Mouse (Mus musculus) liver, postnatal 0 days (tissue): ENCODE measurements at regions not wholly inside any gene's neighbourhood (a gene's known extent, or its start where the extent isn't known, plus 50 kb on each side); places are given as distances from the start of the nearest gene placed in this dataset.

Source experiments
- ATAC-seq: fragments of 200-750 bp; cut with Nextera tagmentation; 2 replicates; pipeline ENCODE4 v1.8.0; 2017; ENCODE audit warnings: mild to moderate bottlenecking, moderate library complexity
- DNase-seq: peaks from one replicate; pipeline ENCODE4 v3.0.0-alpha.2; 2016
- H3K27ac ChIP-seq: fragments of 300-500 bp; sonication (generic); 2 replicates; pipeline ENCODE4 v1.5.1; 2014; ENCODE audit warnings: antibody characterized with exemption, moderate library complexity, mild to moderate bottlenecking, low read depth
- H3K27me3 ChIP-seq: fragments of 300-500 bp; sonication (generic); 2 replicates; pipeline ENCODE4 v1.6.1; 2014; ENCODE audit warnings: low read length, control low read depth, mixed read lengths; ENCODE audit not compliant: insufficient read depth
- H3K36me3 ChIP-seq: fragments of 300-500 bp; sonication (generic); replicated peaks from 2 replicates; pipeline ENCODE4 v1.6.1; 2014; ENCODE audit warnings: mild to moderate bottlenecking, control low read depth, low read length, moderate library complexity, mixed read lengths; ENCODE audit not compliant: insufficient read depth
- H3K4me1 ChIP-seq: fragments of 300-500 bp; sonication (generic); 2 replicates; pipeline ENCODE4 v1.6.1; 2014; ENCODE audit warnings: antibody characterized with exemption, mild to moderate bottlenecking, control low read depth; ENCODE audit not compliant: insufficient read depth
- H3K4me2 ChIP-seq: fragments of 300-500 bp; sonication (generic); 2 replicates; pipeline ENCODE4 v1.6.1; 2014; ENCODE audit warnings: low read depth, mild to moderate bottlenecking, low read length, moderate library complexity, mixed read lengths
- H3K4me3 ChIP-seq: fragments of 300-500 bp; sonication (generic); 2 replicates; pipeline ENCODE4 v1.5.1; 2014; ENCODE audit warnings: low read depth, low read length
- H3K9ac ChIP-seq: fragments of 300-500 bp; sonication (generic); replicated peaks from 2 replicates; pipeline ENCODE4 v1.6.1; 2014; ENCODE audit warnings: mild to moderate bottlenecking, moderate library complexity
- H3K9me3 ChIP-seq: fragments of 300-500 bp; sonication (generic); 2 replicates; pipeline ENCODE4 v1.6.1; 2016; ENCODE audit warnings: mild to moderate bottlenecking, control low read depth, low read length, mixed read lengths
- CTCF ChIP-seq: sonication (generic); IDR thresholded peaks from 2 replicates; pipeline ENCODE4 v1.5.1; 2016; ENCODE audit warnings: antibody characterized with exemption, low read depth
- EP300 ChIP-seq: IDR thresholded peaks from 2 replicates; pipeline ENCODE4 v1.6.1; 2016; ENCODE audit warnings: antibody characterized with exemption, low read depth, mild to moderate bottlenecking
- WGBS: fragments of 180-500 bp; shearing (Covaris S2); extraction: QIAGEN DNeasy Blood & Tissue Kit; methylation state at CpG from one replicate; pipeline ENCODE4 v1.1.7; 2014; ENCODE audit not compliant: insufficient replicate concordance; 5-methylcytosine and 5-hydroxymethylcytosine counted together

GRCm38 (mm10) chr14:80789131-80789530 is 805.2 kb downstream of the Olfm4 start:
- ATAC-seq (no peak), DNase-seq (no peak)
- no peaks in the 10 kb centered on the region for H3K4me1 ChIP-seq
- H3K27ac ChIP-seq: no peak overlapping the region
- no peak overlapping the region for H3K9ac ChIP-seq
- H3K4me2 ChIP-seq: no peak overlapping the region
- no peaks in the 10 kb centered on the region for H3K36me3 ChIP-seq
- no peaks in the 10 kb centered on the region for H3K27me3 ChIP-seq
- 70% methylated on average over 1 of the region's 1 CpGs for WGBS
- no peaks in the 10 kb centered on the region for H3K9me3 ChIP-seq
- no peak overlapping the region for H3K4me3 ChIP-seq
- TF ChIP-seq CTCF (no peak), EP300 (no peak)

- Histone ChIP-seq H3K27me3 (no peaks in the 10 kb centered on the region), H3K27ac (no peak overlapping the region), H3K4me3 (no peak overlapping the region), H3K9me3 (no peaks in the 10 kb centered on the region), H3K4me1 (no peaks in the 10 kb centered on the region), H3K9ac (no peak overlapping the region), H3K4me2 (no peak overlapping the region), H3K36me3 (no peaks in the 10 kb centered on the region)
- DNase-seq (no peak), ATAC-seq (no peak)
- WGBS: 67% methylated on average over 6 of the region's 6 CpGs
- TF ChIP-seq EP300 (no peak), CTCF (no peak)
These were observed 815.6 kb downstream of the Olfm4 start for GRCm38 (mm10) chr14:80799370-80799959.

- no peaks in the 10 kb centered on the region for H3K27me3 ChIP-seq
- ATAC-seq: no peak
- WGBS: 66% methylated on average over 3 of the region's 3 CpGs
These were observed 846.6 kb downstream of the Olfm4 start for GRCm38 (mm10) chr14:80830476-80830875.

GRCm38 (mm10) chr14:80844550-80844949 is 860.7 kb downstream of the Olfm4 start:
- no peaks in the 10 kb centered on the region for H3K4me1 ChIP-seq
- ATAC-seq (no peak), DNase-seq (no peak)
- no peak overlapping the region for H3K9ac ChIP-seq
- WGBS: 70% methylated on average over 4 of the region's 4 CpGs
- no peaks in the 10 kb centered on the region for H3K36me3 ChIP-seq
- H3K27me3 ChIP-seq: no peaks in the 10 kb centered on the region
- no peak overlapping the region for H3K4me3 ChIP-seq
- TF ChIP-seq CTCF (no peak), EP300 (no peak)
- no peak overlapping the region for H3K27ac ChIP-seq
- H3K4me2 ChIP-seq: no peak overlapping the region
- H3K9me3 ChIP-seq: no peaks in the 10 kb centered on the region

More at GRCm38 (mm10) chr14:80830476-80830875, 846.6 kb downstream of the Olfm4 start:
- H3K27ac ChIP-seq: no peak overlapping the region
- no peaks in the 10 kb centered on the region for H3K4me1 ChIP-seq
- H3K9me3 ChIP-seq: no peaks in the 10 kb centered on the region
- no peak overlapping the region for H3K4me2 ChIP-seq
- H3K9ac ChIP-seq: no peak overlapping the region
- H3K4me3 ChIP-seq: no peak overlapping the region
- no peak for DNase-seq
- H3K36me3 ChIP-seq: no peaks in the 10 kb centered on the region
- TF ChIP-seq CTCF (no peak), EP300 (no peak)

- no peaks in the 10 kb centered on the region for H3K36me3 ChIP-seq
- H3K27me3 ChIP-seq: no peaks in the 10 kb centered on the region
- no peak overlapping the region for H3K27ac ChIP-seq
- H3K4me2 ChIP-seq: no peak overlapping the region
- H3K9ac ChIP-seq: no peak overlapping the region
- no peak overlapping the region for H3K4me3 ChIP-seq
- H3K9me3 ChIP-seq: no peaks in the 10 kb centered on the region
- WGBS: 35% methylated on average over 14 of the region's 14 CpGs
- H3K4me1 ChIP-seq: no peaks in the 10 kb centered on the region
- peak; percentile 25 for DNase-seq
- no peak for ATAC-seq
- TF ChIP-seq CTCF: peak; percentile 71
- TF ChIP-seq EP300: no peak
These were observed 861.8 kb downstream of the Olfm4 start for GRCm38 (mm10) chr14:80845576-80846269.

GRCm38 (mm10) chr14:80846420-80847083 is 862.7 kb downstream of the Olfm4 start:
- H3K9me3 ChIP-seq: no peaks in the 10 kb centered on the region
- 81% methylated on average over 9 of the region's 9 CpGs for WGBS
- DNase-seq: no peak
- no peak overlapping the region for H3K9ac ChIP-seq
- H3K4me3 ChIP-seq: no peak overlapping the region
- no peak for TF ChIP-seq CTCF
- no peak overlapping the region for H3K27ac ChIP-seq
- no peaks in the 10 kb centered on the region for H3K4me1 ChIP-seq
- no peak overlapping the region for H3K4me2 ChIP-seq
- no peak for ATAC-seq
- no peaks in the 10 kb centered on the region for H3K27me3 ChIP-seq
- H3K36me3 ChIP-seq: no peaks in the 10 kb centered on the region
